Mouse (Mus musculus) lung, embryonic 16.5 days (tissue): Measurements from ENCODE around the gene Rnf11. TPM values are rescaled to one million over a fixed set of nuclear protein-coding genes. Genes with fewer than 3 reads are reported as not detected.

Experiments used
- ATAC-seq: fragments of 200-750 bp; cut with Nextera tagmentation; 2 replicates; pipeline ENCODE4 v1.8.0; 2017; ENCODE audit warnings: low read depth, mild to moderate bottlenecking, moderate library complexity
- H3K27ac ChIP-seq: fragments of 300-500 bp; sonication (generic); 2 replicates; pipeline ENCODE4 v1.5.1; 2014; ENCODE audit warnings: mild to moderate bottlenecking, control low read depth, low read length
- H3K27me3 ChIP-seq: fragments of 300-500 bp; sonication (generic); 2 replicates; pipeline ENCODE4 v1.6.1; 2014; ENCODE audit warnings: low read depth, low read length, mixed read lengths; ENCODE audit not compliant: control insufficient read depth, insufficient read depth
- H3K36me3 ChIP-seq: fragments of 300-500 bp; sonication (generic); 2 replicates; pipeline ENCODE4 v1.6.1; 2014; ENCODE audit warnings: low read length; ENCODE audit not compliant: control insufficient read depth, insufficient read depth
- H3K4me1 ChIP-seq: fragments of 300-500 bp; sonication (generic); replicated peaks from 2 replicates; pipeline ENCODE4 v1.6.1; 2014; ENCODE audit warnings: low read length, mixed read lengths; ENCODE audit not compliant: control insufficient read depth, insufficient read depth
- H3K4me2 ChIP-seq: fragments of 300-500 bp; sonication (generic); 2 replicates; pipeline ENCODE4 v1.6.1; 2014; ENCODE audit warnings: low read depth, low read length, control low read depth
- H3K4me3 ChIP-seq: fragments of 300-500 bp; sonication (generic); 2 replicates; pipeline ENCODE4 v1.5.1; 2014; ENCODE audit warnings: mild to moderate bottlenecking, low read length, control low read depth
- H3K9ac ChIP-seq: fragments of 300-500 bp; sonication (generic); 2 replicates; pipeline ENCODE4 v1.6.1; 2014; ENCODE audit warnings: low read length, control low read depth
- H3K9me3 ChIP-seq: fragments of 300-500 bp; sonication (generic); 2 replicates; pipeline ENCODE4 v1.6.1; 2016; ENCODE audit warnings: low read length; ENCODE audit not compliant: control insufficient read depth
- WGBS: fragments of 180-500 bp; shearing (Covaris S2); extraction: QIAGEN DNeasy Blood & Tissue Kit; methylation state at CpG from one replicate; pipeline ENCODE4 v1.1.7; 2014; 5-methylcytosine and 5-hydroxymethylcytosine counted together
- polyA plus RNA-seq: library from polyadenylated mRNA; unstranded; fragments of >200 nt; fragmentation: Nextera tagmentation; extraction: Ambion mirVana; gene quantifications from 2 replicates; pipeline ENCODE4 v1.2.1, GENCODE M21; 2015

Rnf11 gene
- polyA plus RNA-seq, 1 experiment from 2014 or later = 35.9 TPM

GRCm38 (mm10) chr4:109439825-109440248 lies 44.7 kb downstream of the Rnf11 start:
- Histone ChIP-seq H3K36me3 (0 out of 2 replicates have a peak, but pooled peaks cover 2% of the 10 kb centered on the region), H3K9ac (no peak overlapping the region), H3K4me1 (no peaks in the 10 kb centered on the region), H3K4me3 (no peak overlapping the region), H3K27me3 (no peaks in the 10 kb centered on the region), H3K9me3 (no peaks in the 10 kb centered on the region), H3K27ac (no peak overlapping the region), H3K4me2 (no peak overlapping the region)
- WGBS = 67% methylated on average over 3 of the region's 3 CpGs
- no peak for ATAC-seq

- Histone ChIP-seq H3K36me3 (0 out of 2 replicates have a peak, but pooled peaks cover under 1% of the 10 kb centered on the region), H3K4me1 (no peaks in the 10 kb centered on the region), H3K27ac (no peak overlapping the region), H3K4me3 (no peak overlapping the region), H3K9ac (no peak overlapping the region), H3K9me3 (no peaks in the 10 kb centered on the region), H3K27me3 (no peaks in the 10 kb centered on the region), H3K4me2 (no peak overlapping the region)
- WGBS = 79% methylated on average over 8 of the region's 8 CpGs
- ATAC-seq = no peak
Measured at GRCm38 (mm10) chr4:109439101-109439500, 45.4 kb downstream of the Rnf11 start.

GRCm38 (mm10) chr4:109437913-109438878 lies 46.3 kb downstream of the Rnf11 start:
- no peaks in the 10 kb centered on the region for H3K36me3 ChIP-seq
- H3K4me3 ChIP-seq = no peak overlapping the region
- H3K4me2 ChIP-seq = no peak overlapping the region
- 0 out of 2 replicates have a peak, but pooled peaks cover 3% of the 10 kb centered on the region for H3K4me1 ChIP-seq
- ATAC-seq = peak; percentile 77
- 53% methylated on average over 9 of the region's 9 CpGs for WGBS
- no peak overlapping the region for H3K9ac ChIP-seq
- no peak overlapping the region for H3K27ac ChIP-seq
- H3K27me3 ChIP-seq = no peaks in the 10 kb centered on the region
- H3K9me3 ChIP-seq = no peaks in the 10 kb centered on the region

GRCm38 (mm10) chr4:109434256-109434655 lies 50.3 kb downstream of the Rnf11 start:
- Histone ChIP-seq H3K4me2 (no peak overlapping the region), H3K27me3 (no peaks in the 10 kb centered on the region), H3K4me3 (no peak overlapping the region), H3K9me3 (no peaks in the 10 kb centered on the region), H3K27ac (no peak overlapping the region), H3K4me1 (0 out of 2 replicates have a peak, but pooled peaks cover 3% of the 10 kb centered on the region), H3K9ac (no peak overlapping the region), H3K36me3 (no peaks in the 10 kb centered on the region)
- 90% methylated on average over 1 of the region's 1 CpGs for WGBS
- no peak for ATAC-seq

- Histone ChIP-seq H3K36me3 (no peaks in the 10 kb centered on the region), H3K9ac (no peak overlapping the region), H3K27ac (no peak overlapping the region), H3K4me2 (no peak overlapping the region), H3K27me3 (no peaks in the 10 kb centered on the region), H3K9me3 (no peaks in the 10 kb centered on the region), H3K4me3 (no peak overlapping the region), H3K4me1 (0 out of 2 replicates have a peak, but pooled peaks cover 3% of the 10 kb centered on the region)
- ATAC-seq = peak; percentile 24; the same call in 1 of the 2 replicates
- 54% methylated on average over 6 of the region's 6 CpGs for WGBS
Measured at GRCm38 (mm10) chr4:109433641-109434040, 50.9 kb downstream of the Rnf11 start.

- Histone ChIP-seq H3K4me2 (no peak overlapping the region), H3K27ac (no peak overlapping the region), H3K27me3 (no peaks in the 10 kb centered on the region), H3K4me3 (no peak overlapping the region), H3K9ac (no peak overlapping the region), H3K4me1 (0 out of 2 replicates have a peak, but pooled peaks cover 3% of the 10 kb centered on the region), H3K36me3 (no peaks in the 10 kb centered on the region), H3K9me3 (no peaks in the 10 kb centered on the region)
- no peak for ATAC-seq
- 64% methylated on average over 16 of the region's 16 CpGs for WGBS
Measured at GRCm38 (mm10) chr4:109432668-109433375, 51.7 kb downstream of the Rnf11 start.

- no peak overlapping the region for H3K27ac ChIP-seq
- H3K4me2 ChIP-seq = no peak overlapping the region
- H3K36me3 ChIP-seq = no peaks in the 10 kb centered on the region
- no peaks in the 10 kb centered on the region for H3K27me3 ChIP-seq
- H3K4me3 ChIP-seq = no peak overlapping the region
- 0 out of 2 replicates have a peak, but pooled peaks cover 3% of the 10 kb centered on the region for H3K4me1 ChIP-seq
- no peak overlapping the region for H3K9ac ChIP-seq
- peak; percentile 85 for ATAC-seq
- H3K9me3 ChIP-seq = no peaks in the 10 kb centered on the region
- 43% methylated on average over 13 of the region's 13 CpGs for WGBS
Measured at GRCm38 (mm10) chr4:109430854-109431253, 53.7 kb downstream of the Rnf11 start.

GRCm38 (mm10) chr4:109430250-109430649 lies 54.3 kb downstream of the Rnf11 start:
- no peak for ATAC-seq
- Histone ChIP-seq H3K36me3 (no peaks in the 10 kb centered on the region), H3K4me2 (no peak overlapping the region), H3K27me3 (no peaks in the 10 kb centered on the region), H3K9me3 (no peaks in the 10 kb centered on the region), H3K9ac (no peak overlapping the region), H3K27ac (no peak overlapping the region), H3K4me3 (no peak overlapping the region), H3K4me1 (0 out of 2 replicates have a peak, but pooled peaks cover 3% of the 10 kb centered on the region)
- 84% methylated on average over 7 of the region's 7 CpGs for WGBS

- Histone ChIP-seq H3K4me1 (no peaks in the 10 kb centered on the region), H3K27me3 (no peaks in the 10 kb centered on the region), H3K9me3 (no peaks in the 10 kb centered on the region), H3K36me3 (no peaks in the 10 kb centered on the region), H3K4me3 (no peak overlapping the region), H3K9ac (no peak overlapping the region), H3K27ac (no peak overlapping the region), H3K4me2 (no peak overlapping the region)
- no peak for ATAC-seq
- 44% methylated on average over 1 of the region's 1 CpGs for WGBS
Measured at GRCm38 (mm10) chr4:109427058-109427457, 57.5 kb downstream of the Rnf11 start.
